Mouse (Mus musculus): Measurements from ENCODE around the gene Rxfp1.

DNA sequence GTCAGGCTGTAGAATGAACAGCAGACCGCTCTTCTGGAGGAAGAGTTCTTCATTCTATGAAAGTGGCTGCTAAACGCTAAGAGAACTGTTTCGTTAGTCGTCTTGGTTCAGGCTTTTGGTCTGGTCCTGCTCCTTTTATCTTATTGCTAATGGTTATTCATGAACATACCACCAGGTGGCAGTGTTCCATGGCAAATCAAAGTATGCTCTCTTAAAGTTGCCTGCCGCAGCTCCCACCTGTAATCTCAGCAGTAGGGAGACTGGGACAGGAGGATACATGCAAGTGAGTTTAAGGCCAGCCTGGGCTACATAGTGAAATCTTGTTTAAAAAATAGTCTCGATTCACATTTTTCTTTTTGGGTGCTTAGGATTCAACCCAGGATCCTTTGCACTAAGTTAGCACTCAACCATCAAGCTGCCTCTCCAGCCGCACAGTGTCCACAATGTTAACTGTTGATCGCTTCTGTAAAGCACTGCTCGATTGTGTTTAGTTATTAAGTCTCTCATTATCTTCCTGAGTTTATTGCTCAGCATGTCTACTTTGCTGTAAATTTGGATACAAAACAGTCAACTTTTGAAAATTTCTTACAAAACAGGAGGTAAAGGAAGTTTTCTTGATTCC is 72.8 kb downstream of the Rxfp1 start:
- TF ChIP-seq GATA1 (IDR thresholded peaks at IDR 0.05; ENCODE audit: borderline replicate concordance, low read length) (no peak), FLI1 (IDR thresholded peaks at IDR 0.05; ENCODE audit: low read length) (no peak)
